Mouse (Mus musculus) heart, embryonic 14.5 days (tissue): ENCODE data around the gene Dglucy. TPM values are rescaled to one million over a fixed set of nuclear protein-coding genes. Genes with fewer than 3 reads are reported as not detected.

Experiments
- ATAC-seq: fragments of 200-750 bp; cut with Nextera tagmentation; 2 replicates; pipeline ENCODE4 v1.8.0; 2017; ENCODE audit warnings: low read depth, moderate TSS enrichment; ENCODE audit not compliant: insufficient number of reproducible peaks, insufficient read depth, low FRiP score
- H3K27ac ChIP-seq, 2 experiments: fragments of 200-500 bp in 1 of 2; fragments of 300-500 bp in 1 of 2; sonication (generic) in 1 of 2; replicated peaks in 1 of 2; 2 replicates each; pipeline ENCODE4 v1.5.1; 2012 to 2014; ENCODE audit warnings: low read depth in 2 of 2, low read length in 2 of 2, control low read depth in 1 of 2, mild to moderate bottlenecking in 1 of 2, mixed read lengths in 1 of 2; ENCODE audit not compliant: control insufficient read depth in 1 of 2, insufficient read depth in 1 of 2
- H3K27me3 ChIP-seq: fragments of 300-500 bp; sonication (generic); 2 replicates; pipeline ENCODE4 v1.6.1; 2014; ENCODE audit warnings: mild to moderate bottlenecking, low read length, control low read depth; ENCODE audit not compliant: control insufficient read depth, insufficient read depth
- H3K36me3 ChIP-seq: fragments of 300-500 bp; sonication (generic); 2 replicates; pipeline ENCODE4 v1.6.1; 2014; ENCODE audit warnings: mild to moderate bottlenecking, control low read depth, low read length, mixed read lengths; ENCODE audit not compliant: control insufficient read depth, insufficient read depth
- H3K4me1 ChIP-seq, 2 experiments: fragments of 200-500 bp in 1 of 2; fragments of 300-500 bp in 1 of 2; sonication (generic) in 1 of 2; 2 replicates each; pipeline ENCODE4 v1.6.1; 2012 to 2014; ENCODE audit warnings: low read length in 2 of 2, control low read depth in 1 of 2, mixed read lengths in 1 of 2; ENCODE audit not compliant: control insufficient read depth in 2 of 2, insufficient read depth in 2 of 2
- H3K4me2 ChIP-seq: fragments of 300-500 bp; sonication (generic); 2 replicates; pipeline ENCODE4 v1.6.1; 2014; ENCODE audit warnings: mild to moderate bottlenecking, low read length
- H3K4me3 ChIP-seq, 2 experiments: fragments of 200-500 bp in 1 of 2; fragments of 300-500 bp in 1 of 2; sonication (generic) in 1 of 2; 2 replicates each; pipeline ENCODE4 v1.5.1; 2012 to 2014; ENCODE audit warnings: low read length in 2 of 2, mild to moderate bottlenecking in 2 of 2, control low read depth in 1 of 2, low read depth in 1 of 2, moderate library complexity in 1 of 2; ENCODE audit not compliant: control insufficient read depth in 1 of 2, insufficient read depth in 1 of 2
- H3K9ac ChIP-seq: fragments of 300-500 bp; sonication (generic); 2 replicates; pipeline ENCODE4 v1.6.1; 2014; ENCODE audit warnings: mild to moderate bottlenecking, low read length
- H3K9me3 ChIP-seq: fragments of 300-500 bp; sonication (generic); 2 replicates; pipeline ENCODE4 v1.6.1; 2016; ENCODE audit warnings: low read length, control low read depth; ENCODE audit not compliant: control insufficient read depth
- WGBS: fragments of 180-500 bp; shearing (Covaris S2); extraction: QIAGEN DNeasy Blood & Tissue Kit; methylation state at CpG from one replicate; pipeline ENCODE4 v1.1.7; 2014; 5-methylcytosine and 5-hydroxymethylcytosine counted together
- polyA plus RNA-seq: library from polyadenylated mRNA; unstranded; fragments of >200 nt; fragmentation: Nextera tagmentation; extraction: Ambion mirVana; gene quantifications from 2 replicates; pipeline ENCODE4 v1.2.1, GENCODE M21; 2014

The Dglucy gene
- polyA plus RNA-seq, 1 experiment from 2014 or later, result 4.8 TPM

GRCm38 (mm10) chr12:100844546-100844945, 65.7 kb downstream of the Dglucy start:
- Histone ChIP-seq H3K27me3 (no peaks in the 10 kb centered on the region), H3K9me3 (no peaks in the 10 kb centered on the region), H3K4me2 (no peak overlapping the region), H3K4me1 (peaks cover 0 to 4% of the 10 kb centered on the region in 2 experiments; a peak in 1 of 4 replicates), H3K4me3 (no peak overlapping the region), H3K36me3 (no peaks in the 10 kb centered on the region), H3K9ac (no peak overlapping the region), H3K27ac (no peak overlapping the region)
- WGBS, result 73% methylated on average over 7 of the region's 7 CpGs
- no peak for ATAC-seq

GRCm38 (mm10) chr12:100845829-100846228, 67.0 kb downstream of the Dglucy start:
- no peak for ATAC-seq
- H3K36me3 ChIP-seq, result no peaks in the 10 kb centered on the region
- no peaks in the 10 kb centered on the region for H3K9me3 ChIP-seq
- H3K27me3 ChIP-seq, result no peaks in the 10 kb centered on the region
- no peak overlapping the region for H3K9ac ChIP-seq
- H3K4me3 ChIP-seq, result no peak overlapping the region
- no peak overlapping the region for H3K27ac ChIP-seq
- 30% methylated on average over 2 of the region's 2 CpGs for WGBS
- no peaks in the 10 kb centered on the region for H3K4me1 ChIP-seq
- no peak overlapping the region for H3K4me2 ChIP-seq

- H3K4me2 ChIP-seq, result no peak overlapping the region
- no peak overlapping the region for H3K9ac ChIP-seq
- no peaks in the 10 kb centered on the region for H3K36me3 ChIP-seq
- ATAC-seq, result no peak
- H3K27me3 ChIP-seq, result no peaks in the 10 kb centered on the region
- no peak overlapping the region for H3K27ac ChIP-seq
- 33% methylated on average over 1 of the region's 1 CpGs for WGBS
- H3K4me3 ChIP-seq, result no peak overlapping the region
- H3K9me3 ChIP-seq, result no peaks in the 10 kb centered on the region
- no peaks in the 10 kb centered on the region for H3K4me1 ChIP-seq
Measured at GRCm38 (mm10) chr12:100846566-100846965, 67.7 kb downstream of the Dglucy start.

GRCm38 (mm10) chr12:100847437-100848080, 68.7 kb downstream of the Dglucy start:
- no peaks in the 10 kb centered on the region for H3K4me1 ChIP-seq
- 77% methylated on average over 11 of the region's 11 CpGs for whole genome bisulfite sequencing

GRCm38 (mm10) chr12:100849421-100850138, 70.7 kb downstream of the Dglucy start:
- H3K36me3 ChIP-seq, result no peaks in the 10 kb centered on the region
- no peaks in the 10 kb centered on the region for H3K9me3 ChIP-seq
- H3K9ac ChIP-seq, result no peak overlapping the region
- no peak overlapping the region for H3K27ac ChIP-seq
- ATAC-seq, result no peak; the same call in 1 of the 2 replicates
- H3K4me1 ChIP-seq, result no peaks in the 10 kb centered on the region
- 68% methylated on average over 7 of the region's 7 CpGs for WGBS
- no peak overlapping the region for H3K4me2 ChIP-seq
- no peak overlapping the region for H3K4me3 ChIP-seq
- no peaks in the 10 kb centered on the region for H3K27me3 ChIP-seq

More at GRCm38 (mm10) chr12:100847437-100848080, 68.7 kb downstream of the Dglucy start:
- Histone ChIP-seq H3K9ac (no peak overlapping the region), H3K27ac (no peak overlapping the region), H3K9me3 (no peaks in the 10 kb centered on the region), H3K36me3 (no peaks in the 10 kb centered on the region), H3K27me3 (no peaks in the 10 kb centered on the region), H3K4me3 (no peak overlapping the region), H3K4me2 (no peak overlapping the region)
- no peak for ATAC-seq

GRCm38 (mm10) chr12:100852370-100852769, 73.5 kb downstream of the Dglucy start:
- H3K4me3 ChIP-seq, result no peak overlapping the region
- H3K9ac ChIP-seq, result no peak overlapping the region
- H3K27me3 ChIP-seq, result no peaks in the 10 kb centered on the region
- ATAC-seq, result no peak
- H3K4me1 ChIP-seq, result no peaks in the 10 kb centered on the region
- H3K27ac ChIP-seq, result no peak overlapping the region
- H3K9me3 ChIP-seq, result no peaks in the 10 kb centered on the region
- WGBS, result 72% methylated on average over 3 of the region's 3 CpGs
- H3K36me3 ChIP-seq, result no peaks in the 10 kb centered on the region
- H3K4me2 ChIP-seq, result no peak overlapping the region

- H3K4me3 ChIP-seq, result no peak overlapping the region
- no peaks in the 10 kb centered on the region for H3K4me1 ChIP-seq
- H3K27me3 ChIP-seq, result no peaks in the 10 kb centered on the region
- 56% methylated on average over 2 of the region's 2 CpGs for whole genome bisulfite sequencing
- no peak overlapping the region for H3K4me2 ChIP-seq
- no peak overlapping the region for H3K27ac ChIP-seq
- H3K36me3 ChIP-seq, result no peaks in the 10 kb centered on the region
- H3K9me3 ChIP-seq, result no peaks in the 10 kb centered on the region
- no peak overlapping the region for H3K9ac ChIP-seq
- no peak for ATAC-seq
Measured at GRCm38 (mm10) chr12:100856337-100856736, 77.5 kb downstream of the Dglucy start.
